22 mouse cellular contexts compared by ENCODE assay signal in genomic region chr6:85057641-85058040, GRCm38 (mm10). TPM values are rescaled to one million over a fixed set of nuclear protein-coding genes. Genes with fewer than 3 reads are reported as not detected.
DNase-seq lines count a peak whose midpoint lies in the region; ATAC-seq and TF ChIP-seq lines count a peak whose summit lies in the region.
"Had no signal": no experiment of that assay in that cellular context is flagged by ENCODE, and none has a peak within 500 bp of the region (broad histone marks: within the 10 kb centered on the region; RNA-seq: fewer than 3 reads in every experiment).

No protein-coding gene starts in this region.

- TF ChIP-seq CTCF in kidney, postnatal 0 days (IDR thresholded peaks at IDR 0.05; ENCODE audit: low read depth): no peak

- DNase-seq in kidney, postnatal 0 days (ENCODE audit: low spot score): peak; percentile 38
- DNase-seq in kidney, postnatal 4 days: no peak
- DNase-seq in lung, postnatal 25 days (ENCODE audit: low spot score): no peak
- DNase-seq: adrenal gland, adult 2 months; adrenal gland, postnatal 10 days; adrenal gland, postnatal 25 days; cerebellum, adult 11 months; cerebellum, adult 18-20 months; cerebellum, adult 8-10 months; cerebellum, adult 9-11 months; cerebellum, postnatal 14 days; cerebellum, postnatal 36 days; embryo, embryonic 11 days had no signal

- no peaks in the 10 kb centered on the region for H3K9me3 ChIP-seq in kidney, embryonic 14.5 days (ENCODE audit: control insufficient read depth, low read length)
- no peaks in the 10 kb centered on the region for H3K9me3 ChIP-seq in kidney, embryonic 15.5 days (replicated peaks)
- H3K9me3 ChIP-seq in kidney, postnatal 0 days (replicated peaks; ENCODE audit: low read length): no peaks in the 10 kb centered on the region
- no peaks in the 10 kb centered on the region for H3K9me3 ChIP-seq in lung, embryonic 15.5 days
- H3K9me3 ChIP-seq: embryonic facial prominence, embryonic 13.5 days; embryonic facial prominence, embryonic 15.5 days; forebrain, embryonic 10.5 days; forebrain, embryonic 12.5 days had no signal

- H3K36me3 ChIP-seq in kidney, embryonic 14.5 days (ENCODE audit: control insufficient read depth, insufficient read depth, low read length): no peaks in the 10 kb centered on the region
- H3K36me3 ChIP-seq in kidney, embryonic 15.5 days: no peaks in the 10 kb centered on the region
- H3K36me3 ChIP-seq in kidney, postnatal 0 days (ENCODE audit: insufficient read depth, low read length): no peaks in the 10 kb centered on the region
- H3K36me3 ChIP-seq in lung, embryonic 15.5 days: no peaks in the 10 kb centered on the region
- H3K36me3 ChIP-seq: embryonic facial prominence, embryonic 15.5 days; forebrain, embryonic 10.5 days; forebrain, embryonic 12.5 days had no signal

- no peaks in the 10 kb centered on the region for H3K4me1 ChIP-seq in kidney, embryonic 14.5 days (ENCODE audit: control insufficient read depth, insufficient read depth, low read length)
- 0 out of 2 replicates have a peak, but pooled peaks cover 2% of the 10 kb centered on the region for H3K4me1 ChIP-seq in kidney, embryonic 15.5 days
- H3K4me1 ChIP-seq in kidney, postnatal 0 days (replicated peaks; ENCODE audit: insufficient read depth, low read length): no peaks in the 10 kb centered on the region
- H3K4me1 ChIP-seq in lung, embryonic 15.5 days: peaks cover 7% of the 10 kb centered on the region; the same call in 1 of the 2 replicates
- H3K4me1 ChIP-seq: embryonic facial prominence, embryonic 13.5 days; embryonic facial prominence, embryonic 15.5 days; forebrain, embryonic 10.5 days; forebrain, embryonic 12.5 days had no signal

- peak; percentile 16; the same call in 1 of the 2 replicates for ATAC-seq in kidney, embryonic 14.5 days (ENCODE audit: low FRiP score, low TSS enrichment)
- no peak; the same call in 1 of the 2 replicates for ATAC-seq in kidney, embryonic 15.5 days (replicated peaks; ENCODE audit: low FRiP score)
- no peak for ATAC-seq in kidney, postnatal 0 days (replicated peaks; ENCODE audit: low FRiP score, low read depth)
- ATAC-seq in lung, embryonic 15.5 days (ENCODE audit: borderline replicate concordance, extremely low read depth, low FRiP score, low TSS enrichment): peak; percentile 55; the same call in 1 of the 2 replicates
- ATAC-seq: forebrain, embryonic 14.5 days had no signal

- no peak overlapping the region for H3K4me2 ChIP-seq in kidney, embryonic 14.5 days (replicated peaks; ENCODE audit: low read depth, low read length)
- H3K4me2 ChIP-seq in kidney, embryonic 15.5 days: no peak overlapping the region
- H3K4me2 ChIP-seq in kidney, postnatal 0 days (ENCODE audit: low read length): no peak overlapping the region
- H3K4me2 ChIP-seq in lung, embryonic 15.5 days: no peak overlapping the region
- H3K4me2 ChIP-seq: embryonic facial prominence, embryonic 13.5 days; embryonic facial prominence, embryonic 15.5 days; forebrain, embryonic 12.5 days had no signal

- H3K9ac ChIP-seq in kidney, embryonic 14.5 days (ENCODE audit: low read depth, low read length): no peak overlapping the region
- H3K9ac ChIP-seq in kidney, embryonic 15.5 days: no peak overlapping the region
- H3K9ac ChIP-seq in kidney, postnatal 0 days (ENCODE audit: low read depth, low read length): no peak overlapping the region
- H3K9ac ChIP-seq in lung, embryonic 15.5 days: no peak overlapping the region
- H3K9ac ChIP-seq: embryonic facial prominence, embryonic 13.5 days; embryonic facial prominence, embryonic 15.5 days; forebrain, embryonic 12.5 days had no signal

- no peak overlapping the region for H3K27ac ChIP-seq in kidney, embryonic 14.5 days (ENCODE audit: low read depth, low read length)
- H3K27ac ChIP-seq in kidney, embryonic 15.5 days: no peak overlapping the region
- H3K27ac ChIP-seq in kidney, postnatal 0 days: no peak overlapping the region
- H3K27ac ChIP-seq in lung, embryonic 15.5 days: no peak overlapping the region
- H3K27ac ChIP-seq: embryonic facial prominence, embryonic 13.5 days; embryonic facial prominence, embryonic 15.5 days; forebrain, embryonic 10.5 days; forebrain, embryonic 12.5 days had no signal

- WGBS in kidney, embryonic 14.5 days: 13% methylated on average over 1 of the region's 1 CpGs
- WGBS in kidney, embryonic 15.5 days: 19% methylated on average over 1 of the region's 1 CpGs
- 27% methylated on average over 1 of the region's 1 CpGs for WGBS in kidney, postnatal 0 days
- 26% methylated on average over 1 of the region's 1 CpGs for WGBS in lung, embryonic 15.5 days

- H3K4me3 ChIP-seq in kidney, embryonic 14.5 days (ENCODE audit: low read length): no peak overlapping the region
- H3K4me3 ChIP-seq in kidney, embryonic 15.5 days (replicated peaks): no peak overlapping the region
- no peak overlapping the region for H3K4me3 ChIP-seq in kidney, postnatal 0 days (replicated peaks; ENCODE audit: low read depth, low read length)
- no peak overlapping the region for H3K4me3 ChIP-seq in lung, embryonic 15.5 days
- H3K4me3 ChIP-seq: embryonic facial prominence, embryonic 13.5 days; embryonic facial prominence, embryonic 15.5 days; erythroblast, embryonic 14.5 days; forebrain, embryonic 10.5 days; forebrain, embryonic 12.5 days had no signal

- H3K27me3 ChIP-seq in kidney, embryonic 14.5 days (ENCODE audit: control insufficient read depth, insufficient read depth, low read length): no peaks in the 10 kb centered on the region
- no peaks in the 10 kb centered on the region for H3K27me3 ChIP-seq in kidney, embryonic 15.5 days
- no peaks in the 10 kb centered on the region for H3K27me3 ChIP-seq in kidney, postnatal 0 days (ENCODE audit: insufficient read depth, low read length)
- no peaks in the 10 kb centered on the region for H3K27me3 ChIP-seq in lung, embryonic 15.5 days
- H3K27me3 ChIP-seq: embryonic facial prominence, embryonic 13.5 days; embryonic facial prominence, embryonic 15.5 days; forebrain, embryonic 12.5 days had no signal

RNA-seq across cellular contexts. Expression of gene Exoc6b, which starts 11.7 kb away (rescaled TPM):
- polyA plus RNA-seq in kidney, embryonic 14.5 days (2014; fragmentation: Nextera tagmentation; extraction: Ambion mirVana): 19.4 and 32.5 TPM in 2 replicates
- polyA plus RNA-seq in kidney, embryonic 15.5 days (2015; fragmentation: Nextera tagmentation; extraction: Ambion mirVana): 27.7 and 28.4 TPM in 2 replicates
- polyA plus RNA-seq in kidney, postnatal 0 days (2015; fragmentation: Nextera tagmentation; extraction: Ambion mirVana): 16.7 and 17.1 TPM in 2 replicates
- polyA plus RNA-seq in lung, embryonic 15.5 days (2015; fragmentation: Nextera tagmentation; extraction: Ambion mirVana): 29.5 and 34.2 TPM in 2 replicates
- polyA plus RNA-seq: erythroblast, embryonic 14.5 days had no signal

Comparison
In these comparisons a context has a peak if more than half of its experiments do, and no peak if none do; other contexts are left out.
1. ATAC-seq: peak in kidney, embryonic 14.5 days (single experiment) and lung, embryonic 15.5 days (single experiment); none in kidney, embryonic 15.5 days (single experiment) and kidney, postnatal 0 days (single experiment).